Mouse (Mus musculus) CD8-positive naive resting alpha-beta T cell, adult 2 months (primary cell): ENCODE results near the gene Tet3.

Source experiments
- DNase-seq, 2 experiments: peaks; one replicate each; pipeline ENCODE4 v3.0.0; 2022; ENCODE audit warnings: low read depth in 2 of 2, low spot score in 2 of 2

The Tet3 gene

DNA sequence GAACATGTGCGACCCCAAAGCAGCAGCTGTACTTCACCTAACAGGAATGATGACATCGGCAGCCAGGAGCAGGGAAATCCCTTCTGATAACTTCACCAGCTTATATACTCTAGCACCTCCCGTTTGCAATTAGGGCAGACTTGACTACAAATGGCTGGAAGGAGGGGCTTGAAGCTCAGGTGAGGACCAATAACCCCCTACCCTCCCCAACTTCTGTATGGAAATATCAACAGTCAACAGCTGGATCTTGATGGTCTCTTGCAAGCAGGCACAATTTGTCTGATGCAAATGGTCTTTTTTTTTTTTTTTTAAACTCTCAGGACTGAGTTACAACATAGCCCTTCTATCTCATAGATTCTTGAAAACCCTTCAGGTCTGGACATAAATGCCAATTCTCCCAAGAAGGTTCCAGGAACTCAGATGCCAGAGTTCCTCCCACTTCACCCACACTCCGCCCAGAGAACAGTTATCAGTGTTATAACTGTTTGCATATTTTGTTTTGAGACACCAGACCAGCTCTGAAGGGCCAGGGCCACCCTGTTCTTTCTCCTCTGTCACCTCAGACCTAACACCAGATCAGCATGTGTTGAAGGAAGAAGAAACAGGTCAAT, at the start of gene Tet3:
Tet3 (minus strand) TSS at position 51 of the 611 bp plus-strand sequence.
- DNase-seq, result no peak

DNA sequence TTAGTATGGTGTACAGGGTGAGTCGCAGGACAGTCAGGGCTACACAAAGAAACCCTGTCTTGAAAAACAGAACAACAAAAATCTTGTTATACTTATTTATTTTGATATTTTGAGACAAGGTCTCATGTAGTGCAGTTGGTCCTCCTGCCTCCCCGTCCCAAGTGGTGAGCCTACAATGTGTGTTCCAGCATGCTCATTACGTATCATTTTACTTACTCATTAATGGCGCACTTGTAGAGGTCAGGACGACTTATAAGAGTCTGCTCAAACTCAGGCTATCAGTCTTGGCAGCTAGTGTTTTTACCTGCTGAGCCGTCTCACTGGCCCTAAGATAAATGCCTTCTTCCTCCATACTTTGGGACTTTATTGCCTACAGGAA, 48.3 kb upstream of the Tet3 start:
- no peak for DNase-seq

DNA sequence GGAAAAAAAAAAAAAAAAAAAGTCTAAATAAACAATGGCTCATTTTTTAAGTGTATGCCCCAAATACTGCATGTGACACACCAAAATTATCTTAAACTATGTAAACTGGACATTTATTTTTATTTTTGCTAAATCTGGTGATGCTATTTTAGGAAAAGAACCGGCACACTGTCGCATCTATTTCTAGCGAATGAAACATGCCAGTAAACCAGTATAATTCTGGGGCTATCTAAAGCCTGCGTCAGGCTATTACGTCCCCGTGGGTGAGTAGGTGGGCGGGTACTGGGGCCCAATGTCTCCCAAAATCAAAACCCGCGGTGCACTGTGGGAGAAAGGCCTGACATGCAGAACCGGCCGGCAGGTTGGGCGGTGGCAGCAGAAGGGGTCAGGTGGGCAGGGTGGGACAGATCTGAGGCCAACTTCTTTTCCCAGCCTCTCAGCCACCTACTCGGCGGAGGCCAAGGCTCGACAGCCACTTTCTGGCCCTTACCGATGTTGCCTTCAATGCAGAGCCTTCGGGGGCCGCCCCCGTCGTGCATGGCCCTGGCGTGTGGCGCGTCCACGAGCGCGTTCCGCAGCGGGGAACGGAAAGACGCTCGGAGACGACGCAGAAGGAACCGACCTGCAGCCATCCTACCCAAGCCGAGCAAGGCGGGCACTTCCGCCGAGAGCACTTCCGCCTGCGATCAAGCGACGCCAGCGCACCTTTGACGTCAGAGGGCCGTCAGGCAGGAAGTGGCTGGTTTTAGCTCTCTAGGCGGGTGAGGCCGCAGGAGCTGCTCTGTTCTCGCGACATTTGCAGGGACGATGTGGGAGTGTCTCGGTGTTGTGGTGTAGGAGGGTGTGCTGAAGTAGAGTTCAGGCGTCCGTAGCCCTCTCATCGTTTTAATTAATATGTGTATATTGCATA, 47.6 kb upstream of the Tet3 start, which contains the start of gene Dguok:
Dguok (minus strand) TSS at position 712 of the 910 bp plus-strand sequence.
- DNase-seq, result peak; percentile 97

GRCm38 (mm10) chr6:83505554-83505953, 46.7 kb upstream of the Tet3 start:
- DNase-seq, result no peak

- DNase-seq, result no peak
Measured at GRCm38 (mm10) chr6:83503361-83503760, 44.5 kb upstream of the Tet3 start.

- no peak for DNase-seq
Measured at GRCm38 (mm10) chr6:83502656-83503055, 43.8 kb upstream of the Tet3 start.

GRCm38 (mm10) chr6:83501524-83502310, 42.8 kb upstream of the Tet3 start:
- DNase-seq, result no peak

- peak in 1 of 2 experiments; percentile 39 for DNase-seq
Measured at GRCm38 (mm10) chr6:83500462-83500861, 41.6 kb upstream of the Tet3 start.

DNA sequence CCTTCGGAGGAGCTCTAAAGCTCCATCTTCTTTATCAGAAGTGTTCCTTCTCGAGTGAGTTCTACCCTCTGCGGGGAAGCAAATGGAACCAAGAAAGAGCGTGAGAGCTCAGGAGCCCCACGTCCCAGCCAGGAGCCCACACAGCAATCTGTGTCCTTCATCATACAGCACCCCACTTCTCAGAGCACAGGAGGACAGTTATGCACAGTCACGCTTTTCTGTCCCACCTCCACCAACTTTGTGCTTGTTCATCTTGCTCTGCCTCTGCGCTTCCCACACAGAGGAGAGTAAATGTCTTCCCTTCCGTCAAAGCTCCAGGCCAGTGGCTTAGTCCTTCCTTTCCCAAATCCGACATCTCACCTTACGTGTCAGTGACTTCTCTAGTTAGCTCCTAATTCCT, 40.2 kb upstream of the Tet3 start:
- no peak for DNase-seq

DNA sequence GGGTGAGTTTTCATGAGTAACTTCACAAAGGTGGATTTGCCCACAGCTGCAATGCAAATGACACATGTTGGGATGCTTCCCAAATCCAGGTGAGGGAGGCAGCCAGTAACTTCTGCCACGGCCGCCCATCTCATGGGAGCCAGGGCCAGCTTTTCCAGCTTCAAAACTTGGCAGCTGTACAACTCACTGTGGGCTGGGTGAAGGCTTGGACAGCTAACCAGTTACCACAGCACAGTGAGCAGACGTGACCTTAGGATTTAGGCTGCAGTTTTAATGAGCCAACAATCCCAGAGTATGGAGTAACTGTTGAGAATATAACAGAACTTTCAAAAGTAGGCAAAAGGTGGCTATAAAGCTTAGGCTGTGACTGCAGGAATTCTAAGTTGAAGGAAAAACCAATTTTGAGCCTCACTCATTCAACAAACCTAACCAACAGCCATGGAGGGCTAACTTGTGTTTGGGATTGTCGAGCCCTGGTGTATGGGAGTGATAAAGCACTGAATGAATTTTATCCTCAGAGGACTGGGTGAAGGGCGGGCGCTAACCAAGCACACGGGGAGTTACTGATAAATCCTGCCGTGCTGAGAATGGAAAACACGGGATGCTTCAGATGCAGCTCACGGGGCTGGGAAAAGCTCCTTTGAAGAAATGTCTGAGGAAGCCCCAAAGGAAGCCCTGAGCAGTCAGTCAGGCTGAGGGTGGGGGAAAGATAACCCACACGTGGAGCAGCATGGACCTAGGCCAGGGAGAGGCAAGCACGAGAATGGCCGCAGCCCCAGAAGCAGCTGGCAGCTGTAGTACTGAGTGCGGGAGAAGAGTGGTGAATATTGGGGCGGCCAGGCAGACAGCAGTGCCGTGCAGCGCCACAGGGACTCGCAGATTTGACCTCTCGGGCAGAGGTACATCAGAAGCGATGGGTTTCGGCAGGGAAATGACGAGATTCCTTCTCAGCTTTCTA, 38.1 kb upstream of the Tet3 start:
- DNase-seq, result no peak

DNA sequence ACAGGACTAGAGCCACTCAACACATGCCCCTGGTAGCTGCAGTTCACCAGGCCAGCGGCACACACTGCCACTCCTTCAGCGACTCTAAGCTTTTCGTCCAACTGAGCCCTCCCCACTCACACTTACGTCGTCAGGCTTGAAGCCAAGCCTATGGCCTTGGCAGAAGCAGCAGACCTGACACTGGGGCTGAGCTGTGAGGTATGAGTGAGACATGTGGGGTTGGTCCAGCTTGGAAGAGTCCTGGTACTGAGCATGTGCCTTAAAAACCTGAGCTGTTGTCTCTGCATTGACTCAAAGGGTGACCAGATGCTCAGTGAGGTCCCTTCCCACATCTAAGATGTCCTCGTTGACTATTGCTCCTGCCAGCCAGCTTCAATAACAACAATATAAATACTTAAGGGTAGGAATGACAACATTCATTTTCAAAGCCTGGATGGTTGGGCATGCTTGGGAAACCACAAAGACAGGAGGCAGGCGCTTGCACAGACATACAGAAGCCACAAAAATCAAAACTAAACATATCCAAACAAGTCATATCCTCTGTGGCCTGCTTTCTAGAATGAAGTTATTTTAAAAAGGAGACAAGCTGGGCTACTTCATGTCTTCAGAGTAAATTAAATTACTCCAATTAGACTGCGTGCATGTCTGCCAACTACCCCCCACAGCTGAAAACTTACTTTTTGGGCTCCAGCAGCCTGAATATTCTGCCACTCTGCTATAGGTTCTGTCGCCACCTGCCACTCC, 37.3 kb upstream of the Tet3 start:
- no peak for DNase-seq

GRCm38 (mm10) chr6:83490622-83491021, 31.7 kb upstream of the Tet3 start:
- no peak for DNase-seq

DNA sequence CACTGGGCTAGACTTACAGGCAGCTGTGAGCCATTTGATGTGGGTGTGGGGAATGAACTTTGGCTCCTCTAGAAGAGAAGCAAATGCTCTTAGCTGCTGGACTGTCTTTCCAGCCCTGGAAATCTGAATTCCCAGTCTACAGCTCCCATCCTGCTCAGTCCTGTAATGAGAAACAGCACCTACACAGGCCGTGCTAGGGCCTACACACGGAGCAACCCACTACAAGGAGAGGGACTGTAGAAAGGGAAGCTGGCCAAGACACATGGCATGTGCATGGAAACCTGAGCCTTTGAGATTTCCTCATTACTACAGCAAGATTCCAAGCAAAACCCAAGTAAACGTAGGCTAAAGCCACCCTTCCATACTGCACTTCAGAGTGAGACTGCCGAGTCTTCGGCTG, 29.3 kb upstream of the Tet3 start:
- no peak for DNase-seq

GRCm38 (mm10) chr6:83487298-83487697, 28.4 kb upstream of the Tet3 start:
- DNase-seq, result no peak

- no peak for DNase-seq
Measured at GRCm38 (mm10) chr6:83485854-83486253, 27.0 kb upstream of the Tet3 start.

DNA sequence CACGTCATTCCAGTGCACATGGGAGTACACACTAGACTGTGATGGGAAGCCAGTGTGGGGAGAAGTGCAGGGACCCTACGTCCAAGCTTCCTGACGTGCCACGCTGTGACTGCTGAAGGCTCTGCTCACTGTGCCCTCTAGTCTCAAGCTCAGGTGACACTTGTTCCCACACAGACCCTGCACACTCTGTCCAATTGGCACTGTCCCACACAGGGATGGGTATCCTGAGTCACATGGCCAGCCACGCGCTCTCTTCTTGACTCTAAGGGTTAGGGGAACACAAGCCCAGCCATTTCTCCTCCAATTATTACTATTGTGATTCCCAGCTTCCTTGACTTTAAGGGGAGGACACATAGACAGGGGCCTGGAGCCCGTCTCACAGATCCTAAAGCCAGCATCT, 24.9 kb upstream of the Tet3 start:
- DNase-seq, result no peak

DNA sequence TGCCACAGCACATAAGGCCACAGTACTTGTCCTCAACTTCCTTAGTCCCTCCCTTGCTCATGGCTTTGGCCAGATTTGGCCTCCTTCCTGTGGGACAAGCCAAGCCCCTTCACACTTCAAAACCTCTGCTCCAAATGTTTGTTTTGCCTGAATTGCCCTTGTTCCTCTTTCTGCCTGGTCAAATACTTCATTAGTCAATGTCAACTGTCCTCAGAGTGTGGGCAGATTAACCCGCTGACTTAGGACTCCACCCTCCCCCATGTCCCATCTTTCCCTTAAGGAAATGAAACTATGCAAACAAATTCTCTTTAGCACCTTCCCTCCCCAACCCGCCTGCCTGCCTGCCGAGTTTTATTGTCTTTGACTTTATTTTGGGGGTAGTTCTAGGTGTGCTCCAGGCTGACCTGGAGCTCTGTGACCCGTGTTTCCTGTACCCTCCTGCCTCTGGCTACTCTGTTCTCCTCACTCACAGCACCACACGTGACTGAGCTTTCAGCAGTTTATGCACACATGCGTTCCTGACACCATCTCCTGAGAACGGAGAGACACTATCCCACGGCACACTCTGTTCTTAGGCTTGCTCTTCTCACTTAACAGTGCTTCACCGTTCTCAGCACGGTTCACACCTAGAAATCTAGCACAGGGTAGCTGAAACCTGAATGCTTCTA, 23.7 kb upstream of the Tet3 start:
- no peak for DNase-seq

DNA sequence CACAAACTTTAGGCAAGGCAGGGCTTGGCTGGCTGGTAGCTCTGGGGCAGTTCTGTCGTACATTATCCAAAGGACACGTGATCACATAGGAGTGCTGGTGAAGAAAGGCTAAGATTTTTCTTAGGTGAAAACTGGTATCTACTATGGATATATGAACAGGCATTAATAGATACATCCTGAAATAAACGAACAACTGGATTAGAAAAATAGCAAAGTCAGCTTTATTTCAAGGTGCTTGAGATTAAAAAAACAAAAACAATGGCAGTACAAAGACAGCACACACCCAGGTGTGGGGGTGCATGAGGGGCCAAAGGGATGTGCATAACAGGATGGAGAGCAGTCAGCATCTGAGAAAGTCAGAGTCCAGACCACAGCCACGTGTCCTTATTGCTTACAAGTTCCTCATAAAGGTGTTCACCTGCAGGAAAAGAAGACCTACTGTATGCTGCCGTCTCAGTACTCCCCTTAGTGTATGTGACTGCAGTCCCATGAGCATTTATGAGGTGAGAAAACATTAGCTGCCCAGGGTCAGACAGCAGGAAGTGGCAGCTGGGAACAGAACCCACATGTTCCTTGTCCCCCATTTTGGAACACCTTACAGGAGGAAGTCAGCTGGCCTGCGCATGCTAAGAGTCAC, 21.3 kb upstream of the Tet3 start:
- DNase-seq, result no peak

DNA sequence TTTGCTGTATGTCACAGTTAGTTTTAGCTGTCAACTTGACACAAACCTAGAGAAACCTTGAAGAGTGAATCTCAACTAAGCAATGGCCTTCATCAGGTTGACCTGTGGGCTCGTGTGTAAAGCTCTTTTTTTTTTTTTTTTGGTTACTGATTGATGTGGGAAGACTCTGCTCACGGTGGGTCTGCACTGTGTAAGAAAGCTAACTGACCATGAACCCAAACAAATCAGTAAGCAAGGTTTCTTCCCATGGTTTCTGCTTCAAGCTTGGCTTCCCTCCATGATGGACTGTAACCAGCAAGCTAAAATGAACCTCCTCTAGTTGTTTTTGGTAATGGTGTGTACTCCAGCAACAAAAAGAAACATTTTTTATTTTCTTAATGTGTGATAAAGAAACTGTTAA, 20.3 kb upstream of the Tet3 start:
- DNase-seq, result no peak
